Mouse (Mus musculus) liver, embryonic 15.5 days (tissue): ENCODE measurements around the gene Farsb. TPM values are rescaled to one million over a fixed set of nuclear protein-coding genes. Genes with fewer than 3 reads are reported as not detected.
"Not testable (repeated sequence)": the region's sequence is repeated elsewhere in the genome, so short reads cannot be mapped to it uniquely, and the experiment has no call there.

Experiments used
- ATAC-seq: fragments of 200-750 bp; cut with Nextera tagmentation; 2 replicates; pipeline ENCODE4 v1.8.0; 2017; ENCODE audit warnings: moderate number of reproducible peaks, mild to moderate bottlenecking, moderate library complexity; ENCODE audit not compliant: insufficient read depth
- H3K27ac ChIP-seq: fragments of 300-500 bp; sonication (generic); replicated peaks from 2 replicates; pipeline ENCODE4 v1.5.1; 2015; ENCODE audit warnings: mild to moderate bottlenecking, inconsistent platforms
- H3K27me3 ChIP-seq: fragments of 300-500 bp; sonication (generic); 2 replicates; pipeline ENCODE4 v1.6.1; 2015; ENCODE audit warnings: mild to moderate bottlenecking, inconsistent platforms
- H3K36me3 ChIP-seq: fragments of 300-500 bp; sonication (generic); replicated peaks from 2 replicates; pipeline ENCODE4 v1.6.1; 2015; ENCODE audit warnings: moderate library complexity, mild to moderate bottlenecking, inconsistent platforms
- H3K4me1 ChIP-seq: fragments of 300-500 bp; sonication (generic); replicated peaks from 2 replicates; pipeline ENCODE4 v1.6.1; 2015; ENCODE audit warnings: inconsistent platforms
- H3K4me2 ChIP-seq: fragments of 300-500 bp; sonication (generic); 2 replicates; pipeline ENCODE4 v1.6.1; 2015; ENCODE audit warnings: moderate library complexity, mild to moderate bottlenecking, inconsistent platforms
- H3K4me3 ChIP-seq: fragments of 300-500 bp; sonication (generic); replicated peaks from 2 replicates; pipeline ENCODE4 v1.5.1; 2015; ENCODE audit warnings: mild to moderate bottlenecking, inconsistent platforms
- H3K9ac ChIP-seq: fragments of 300-500 bp; sonication (generic); 2 replicates; pipeline ENCODE4 v1.6.1; 2015; ENCODE audit warnings: moderate library complexity, mild to moderate bottlenecking, inconsistent platforms
- H3K9me3 ChIP-seq: fragments of 300-500 bp; sonication (generic); replicated peaks from 2 replicates; pipeline ENCODE4 v1.6.1; 2016; ENCODE audit warnings: inconsistent platforms
- WGBS: fragments of 180-500 bp; shearing (Covaris S2); methylation state at CpG from one replicate; pipeline ENCODE4 v1.1.7; 2015; ENCODE audit warnings: mixed read lengths; ENCODE audit not compliant: insufficient replicate concordance; 5-methylcytosine and 5-hydroxymethylcytosine counted together
- polyA plus RNA-seq: library from polyadenylated mRNA; unstranded; fragments of >200 nt; fragmentation: Nextera tagmentation; extraction: Ambion mirVana; gene quantifications from 2 replicates; pipeline ENCODE4 v1.2.1, GENCODE M21; 2015

The Farsb gene
- polyA plus RNA-seq, 1 experiment from 2014 or later = 91.0 TPM

- Histone ChIP-seq H3K9ac (no peak overlapping the region), H3K9me3 (no peaks in the 10 kb centered on the region), H3K36me3 (no peaks in the 10 kb centered on the region), H3K27me3 (no peaks in the 10 kb centered on the region), H3K27ac (no peak overlapping the region), H3K4me3 (no peak overlapping the region), H3K4me1 (no peaks in the 10 kb centered on the region), H3K4me2 (no peak overlapping the region)
- WGBS = 43% methylated on average over 23 of the region's 23 CpGs
- no peak for ATAC-seq
These were observed 36.6 kb upstream of the Farsb start for GRCm38 (mm10) chr1:78525189-78525886.

- H3K9ac ChIP-seq = no peak overlapping the region
- no peaks in the 10 kb centered on the region for H3K36me3 ChIP-seq
- 70% methylated on average over 7 of the region's 7 CpGs for WGBS
- no peaks in the 10 kb centered on the region for H3K9me3 ChIP-seq
- H3K4me3 ChIP-seq = no peak overlapping the region
- H3K4me2 ChIP-seq = no peak overlapping the region
- peaks cover 2% of the 10 kb centered on the region; the same call in 1 of the 2 replicates for H3K27me3 ChIP-seq
- H3K27ac ChIP-seq = no peak overlapping the region
- no peak for ATAC-seq
- no peaks in the 10 kb centered on the region for H3K4me1 ChIP-seq
These were observed 30.2 kb upstream of the Farsb start for GRCm38 (mm10) chr1:78518907-78519306.

- H3K4me2 ChIP-seq = no peak overlapping the region
- no peaks in the 10 kb centered on the region for H3K36me3 ChIP-seq
- H3K4me1 ChIP-seq = no peaks in the 10 kb centered on the region
- H3K27ac ChIP-seq = no peak overlapping the region
- H3K4me3 ChIP-seq = no peak overlapping the region
- ATAC-seq = no peak
- H3K27me3 ChIP-seq = peaks cover 18% of the 10 kb centered on the region
- H3K9ac ChIP-seq = no peak overlapping the region
- no peaks in the 10 kb centered on the region for H3K9me3 ChIP-seq
- 59% methylated on average over 8 of the region's 8 CpGs for WGBS
These were observed 24.1 kb upstream of the Farsb start for GRCm38 (mm10) chr1:78512756-78513155.

GRCm38 (mm10) chr1:78511621-78512160, 23.0 kb upstream of the Farsb start, which contains the start of gene BC035947:
BC035947 (minus strand) TSS chr1:78512158.
- WGBS = 6% methylated on average over 25 of the region's 25 CpGs
- peaks cover 18% of the 10 kb centered on the region for H3K27me3 ChIP-seq
- H3K4me2 ChIP-seq = peak within 1 kb of the TSS; percentile 18; the same call in 1 of the 2 replicates
- H3K9me3 ChIP-seq = no peaks in the 10 kb centered on the region
- ATAC-seq = no peak
- no peaks in the 10 kb centered on the region for H3K4me1 ChIP-seq
- no peak within 1 kb of the TSS for H3K4me3 ChIP-seq
- no peak within 1 kb of the TSS for H3K27ac ChIP-seq
- no peak within 1 kb of the TSS for H3K9ac ChIP-seq
- H3K36me3 ChIP-seq = no peaks in the 10 kb centered on the region

- Histone ChIP-seq H3K27ac (no peak within 1 kb of the TSS), H3K4me1 (no peaks in the 10 kb centered on the region), H3K36me3 (no peaks in the 10 kb centered on the region), H3K9ac (no peak within 1 kb of the TSS), H3K4me3 (no peak within 1 kb of the TSS), H3K4me2 (peak within 1 kb of the TSS; percentile 18; the same call in 1 of the 2 replicates), H3K27me3 (peaks cover 18% of the 10 kb centered on the region), H3K9me3 (no peaks in the 10 kb centered on the region)
- 42% methylated on average over 5 of the region's 5 CpGs for WGBS
- no peak for ATAC-seq
These were observed 22.2 kb upstream of the Farsb start, which contains the start of gene Mogat1 for GRCm38 (mm10) chr1:78510862-78511261. Mogat1 (plus strand) TSS chr1:78510991.

GRCm38 (mm10) chr1:78507137-78507536, 18.4 kb upstream of the Farsb start:
- WGBS = 26% methylated on average over 1 of the region's 1 CpGs
- Histone ChIP-seq H3K36me3 (no peaks in the 10 kb centered on the region), H3K4me3 (no peak overlapping the region), H3K4me2 (no peak overlapping the region), H3K9me3 (no peaks in the 10 kb centered on the region), H3K27me3 (peaks cover 15% of the 10 kb centered on the region), H3K9ac (no peak overlapping the region), H3K4me1 (no peaks in the 10 kb centered on the region), H3K27ac (no peak overlapping the region)
- no peak for ATAC-seq

GRCm38 (mm10) chr1:78502527-78502926, 13.8 kb upstream of the Farsb start:
- no peaks in the 10 kb centered on the region for H3K9me3 ChIP-seq
- ATAC-seq = no peak
- H3K4me1 ChIP-seq = no peaks in the 10 kb centered on the region
- H3K9ac ChIP-seq = no peak overlapping the region
- WGBS = 71% methylated on average over 6 of the region's 6 CpGs
- no peak overlapping the region for H3K4me3 ChIP-seq
- H3K27me3 ChIP-seq = no peaks in the 10 kb centered on the region
- H3K27ac ChIP-seq = no peak overlapping the region
- H3K4me2 ChIP-seq = no peak overlapping the region
- H3K36me3 ChIP-seq = no peaks in the 10 kb centered on the region

GRCm38 (mm10) chr1:78501856-78502255, 13.2 kb upstream of the Farsb start:
- ATAC-seq, H3K36me3 ChIP-seq, H3K27me3 ChIP-seq, H3K9ac ChIP-seq, H3K9me3 ChIP-seq, H3K4me1 ChIP-seq, H3K4me2 ChIP-seq, H3K27ac ChIP-seq, H3K4me3 ChIP-seq: not testable (repeated sequence)
- 71% methylated on average over 12 of the region's 12 CpGs for WGBS

- Histone ChIP-seq H3K9me3 (no peaks in the 10 kb centered on the region), H3K9ac (no peak overlapping the region), H3K27me3 (no peaks in the 10 kb centered on the region), H3K4me1 (no peaks in the 10 kb centered on the region), H3K4me3 (no peak overlapping the region), H3K27ac (no peak overlapping the region), H3K36me3 (no peaks in the 10 kb centered on the region), H3K4me2 (no peak overlapping the region)
- ATAC-seq = no peak
- 83% methylated on average over 16 of the region's 16 CpGs for WGBS
These were observed 12.3 kb upstream of the Farsb start for GRCm38 (mm10) chr1:78501036-78501435.

- Histone ChIP-seq H3K4me2 (no peak overlapping the region), H3K27ac (no peak overlapping the region), H3K9ac (no peak overlapping the region), H3K4me1 (peaks cover 38% of the 10 kb centered on the region), H3K36me3 (0 out of 2 replicates have a peak, but pooled peaks cover 9% of the 10 kb centered on the region), H3K27me3 (no peaks in the 10 kb centered on the region; the same call in 1 of the 2 replicates), H3K4me3 (no peak overlapping the region), H3K9me3 (no peaks in the 10 kb centered on the region)
- no peak for ATAC-seq
- 49% methylated on average over 1 of the region's 1 CpGs for WGBS
These were observed 1.4 kb upstream of the Farsb start for GRCm38 (mm10) chr1:78490143-78490542.

GRCm38 (mm10) chr1:78488427-78488751, 308 bp downstream of the Farsb start:
- Histone ChIP-seq H3K4me2 (peak overlapping the region; percentile 80), H3K4me3 (peak overlapping the region; percentile 78), H3K9me3 (no peaks in the 10 kb centered on the region), H3K36me3 (0 out of 2 replicates have a peak, but pooled peaks cover 20% of the 10 kb centered on the region), H3K27ac (peak overlapping the region; percentile 74), H3K27me3 (no peaks in the 10 kb centered on the region; the same call in 1 of the 2 replicates), H3K4me1 (peaks cover 50% of the 10 kb centered on the region), H3K9ac (peak overlapping the region; percentile 73)
- under 1% methylated on average over 28 of the region's 28 CpGs for WGBS
- no peak for ATAC-seq
